Mouse (Mus musculus): ENCODE data around the gene Rab42. TPM values are rescaled to one million over a fixed set of nuclear protein-coding genes. Genes with fewer than 3 reads are reported as not detected.
A peak's percentile ranks its signal among the peaks of the same experiment; 100 is the strongest.
"Not testable (repeated sequence)": the region's sequence is repeated elsewhere in the genome, so short reads cannot be mapped to it uniquely, and the experiment has no call there.

Rab42 gene
- total and polyA plus RNA-seq, 2 experiments = not detected

DNA sequence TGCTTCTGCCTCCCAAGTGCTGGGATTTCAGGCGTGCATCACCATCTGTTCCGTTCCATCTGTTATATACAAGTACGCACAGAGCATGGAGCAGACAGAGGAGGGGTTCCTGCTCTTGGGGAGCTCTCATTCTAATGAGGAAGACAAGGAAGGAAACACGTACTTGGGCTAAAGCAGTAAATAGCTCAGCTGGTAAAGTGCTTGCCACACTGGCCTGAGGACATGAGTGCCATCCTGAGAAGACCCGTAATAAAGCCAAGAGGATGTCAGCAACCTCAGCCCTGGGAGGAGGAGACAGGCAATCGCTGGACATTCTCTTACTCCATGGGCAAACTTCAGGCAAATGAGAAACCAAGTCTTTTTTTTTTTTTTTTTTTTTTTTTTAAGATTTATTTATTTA, 2.8 kb upstream of the Rab42 start:
- Histone ChIP-seq H3K36me3 (ENCODE audit: control insufficient read depth, insufficient read depth, low read length) (peaks cover 12% of the 10 kb centered on the region), H3K27me3 (ENCODE audit: control insufficient read depth, insufficient read depth, low read length) (no peaks in the 10 kb centered on the region), H3K79me2 (ENCODE audit: control insufficient read depth, insufficient read depth, low read length) (peaks cover 3% of the 10 kb centered on the region; the same call in 1 of the 2 replicates), H3K9ac (ENCODE audit: low read depth, low read length) (no peak overlapping the region), H3K4me3 (ENCODE audit: insufficient read depth, low read depth, low read length) (no peak overlapping the region), H3K27ac (replicated peaks; ENCODE audit: insufficient read depth, low read depth, low read length) (no peak overlapping the region), H3K4me1 (ENCODE audit: control insufficient read depth, insufficient read depth, low read length) (peaks cover 7% of the 10 kb centered on the region; the same call in 1 of the 2 replicates)
- WGBS = 85% methylated on average over 6 of the region's 6 CpGs
- DNase-seq (ENCODE audit: extremely low read depth, low read depth, low spot score) = peak; percentile 26
- TF ChIP-seq CTCF (IDR thresholded peaks at IDR 0.05; ENCODE audit: low read depth, low read length) (no peak), POLR2A (IDR thresholded peaks at IDR 0.05; ENCODE audit: extremely low read depth, insufficient read depth, low read length) (no peak)

DNA sequence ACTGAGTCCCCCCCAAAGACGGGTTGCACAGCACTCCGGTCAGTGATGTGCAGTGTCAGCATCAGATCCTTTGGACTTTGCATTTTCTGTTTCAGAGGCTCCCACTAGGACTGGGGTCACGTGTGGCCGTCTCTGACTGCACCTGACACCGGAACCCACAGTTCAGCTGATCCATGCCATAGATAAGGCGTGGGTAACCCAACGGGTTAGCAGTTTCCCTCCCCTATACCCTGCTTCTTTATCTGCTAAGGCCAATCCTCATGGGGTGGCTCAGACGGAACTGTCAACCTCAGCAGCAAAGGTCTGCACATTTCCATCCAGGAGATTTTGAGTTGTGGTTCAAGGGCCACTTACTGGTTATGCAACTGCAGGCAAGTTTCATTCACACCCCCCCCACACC, 2.1 kb upstream of the Rab42 start:
- WGBS = 24% methylated on average over 8 of the region's 8 CpGs
- TF ChIP-seq POLR2A (IDR thresholded peaks at IDR 0.05; ENCODE audit: extremely low read depth, insufficient read depth, low read length) (no peak), CTCF (IDR thresholded peaks at IDR 0.05; ENCODE audit: low read depth, low read length) (no peak)
- Histone ChIP-seq H3K36me3 (ENCODE audit: control insufficient read depth, insufficient read depth, low read length) (peaks cover 5% of the 10 kb centered on the region), H3K4me3 (ENCODE audit: insufficient read depth, low read depth, low read length) (no peak overlapping the region), H3K27me3 (ENCODE audit: control insufficient read depth, insufficient read depth, low read length) (no peaks in the 10 kb centered on the region), H3K9ac (ENCODE audit: low read depth, low read length) (0 out of 2 replicates have a peak overlapping the region, but pooled peaks have one; percentile 3), H3K79me2 (ENCODE audit: control insufficient read depth, insufficient read depth, low read length) (peaks cover 3% of the 10 kb centered on the region; the same call in 1 of the 2 replicates), H3K4me1 (ENCODE audit: control insufficient read depth, insufficient read depth, low read length) (peaks cover 7% of the 10 kb centered on the region; the same call in 1 of the 2 replicates), H3K27ac (replicated peaks; ENCODE audit: insufficient read depth, low read depth, low read length) (no peak overlapping the region)
- DNase-seq (ENCODE audit: extremely low read depth, low read depth, low spot score) = peak; percentile 54

- not testable (repeated sequence) for H3K9ac ChIP-seq (ENCODE audit: low read depth, low read length); DNase-seq (ENCODE audit: extremely low read depth, low read depth, low spot score); H3K27ac ChIP-seq (replicated peaks; ENCODE audit: insufficient read depth, low read depth, low read length); H3K36me3 ChIP-seq (ENCODE audit: control insufficient read depth, insufficient read depth, low read length); H3K79me2 ChIP-seq (ENCODE audit: control insufficient read depth, insufficient read depth, low read length); H3K27me3 ChIP-seq (ENCODE audit: control insufficient read depth, insufficient read depth, low read length); H3K4me1 ChIP-seq (ENCODE audit: control insufficient read depth, insufficient read depth, low read length)
- peak overlapping the region; percentile 64; the same call in 1 of the 2 replicates for H3K4me3 ChIP-seq (ENCODE audit: insufficient read depth, low read depth, low read length)
- 50% methylated on average over 6 of the region's 6 CpGs for WGBS
Observed at GRCm38 (mm10) chr4:132303484-132303883, 299 bp upstream of the Rab42 start.

GRCm38 (mm10) chr4:132301965-132302938, 933 bp downstream of the Rab42 start:
- Histone ChIP-seq H3K79me2 (ENCODE audit: control insufficient read depth, insufficient read depth, low read length) (no peaks in the 10 kb centered on the region), H3K36me3 (ENCODE audit: control insufficient read depth, insufficient read depth, low read length) (no peaks in the 10 kb centered on the region), H3K9ac (ENCODE audit: low read depth, low read length) (no peak overlapping the region), H3K4me1 (ENCODE audit: control insufficient read depth, insufficient read depth, low read length) (peaks cover 3% of the 10 kb centered on the region; the same call in 1 of the 2 replicates), H3K27ac (replicated peaks; ENCODE audit: insufficient read depth, low read depth, low read length) (no peak overlapping the region), H3K4me3 (ENCODE audit: insufficient read depth, low read depth, low read length) (peak overlapping the region; percentile 64; the same call in 1 of the 2 replicates), H3K27me3 (ENCODE audit: control insufficient read depth, insufficient read depth, low read length) (no peaks in the 10 kb centered on the region)
- no peak for DNase-seq (ENCODE audit: extremely low read depth, low read depth, low spot score)
- TF ChIP-seq CTCF (IDR thresholded peaks at IDR 0.05; ENCODE audit: low read depth, low read length) (no peak), POLR2A (IDR thresholded peaks at IDR 0.05; ENCODE audit: extremely low read depth, insufficient read depth, low read length) (no peak)
- 75% methylated on average over 16 of the region's 16 CpGs for WGBS

- 35% methylated on average over 6 of the region's 6 CpGs for WGBS
- DNase-seq (ENCODE audit: extremely low read depth, low read depth, low spot score) = peak; percentile 70
- H3K27ac ChIP-seq (replicated peaks; ENCODE audit: insufficient read depth, low read depth, low read length) = no peak overlapping the region
Observed at GRCm38 (mm10) chr4:132301486-132301885, 1.7 kb downstream of the Rab42 start.

DNA sequence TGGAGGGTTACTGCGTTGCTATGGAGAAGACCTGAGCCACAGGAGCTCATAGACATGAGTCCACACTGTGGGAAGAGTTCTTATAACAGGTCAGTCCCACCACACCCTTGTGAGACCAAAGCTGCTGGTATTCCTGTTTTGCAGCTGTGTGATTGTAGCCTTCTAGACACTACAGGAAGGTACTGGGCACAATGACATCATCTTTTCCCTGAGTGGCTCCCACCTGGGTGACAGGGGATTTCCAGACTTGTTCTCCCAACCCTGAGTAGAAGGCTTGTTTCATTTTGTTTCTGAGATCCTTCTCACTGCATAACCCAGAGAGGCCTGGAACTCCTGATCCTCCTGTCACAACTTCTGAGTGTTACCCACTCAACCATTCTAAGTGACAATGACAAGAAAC, 3.3 kb downstream of the Rab42 start:
- H3K4me1 ChIP-seq (ENCODE audit: control insufficient read depth, insufficient read depth, low read length) = no peaks in the 10 kb centered on the region
- DNase-seq (ENCODE audit: extremely low read depth, low read depth, low spot score) = no peak
- H3K9ac ChIP-seq (ENCODE audit: low read depth, low read length) = no peak overlapping the region
- WGBS = 92% methylated on average over 1 of the region's 1 CpGs
- TF ChIP-seq POLR2A (IDR thresholded peaks at IDR 0.05; ENCODE audit: extremely low read depth, insufficient read depth, low read length) (no peak), CTCF (IDR thresholded peaks at IDR 0.05; ENCODE audit: low read depth, low read length) (no peak)
- no peaks in the 10 kb centered on the region for H3K79me2 ChIP-seq (ENCODE audit: control insufficient read depth, insufficient read depth, low read length)
- no peaks in the 10 kb centered on the region for H3K27me3 ChIP-seq (ENCODE audit: control insufficient read depth, insufficient read depth, low read length)
- H3K4me3 ChIP-seq (ENCODE audit: insufficient read depth, low read depth, low read length) = no peak overlapping the region
- no peaks in the 10 kb centered on the region for H3K36me3 ChIP-seq (ENCODE audit: control insufficient read depth, insufficient read depth, low read length)
- H3K27ac ChIP-seq (replicated peaks; ENCODE audit: insufficient read depth, low read depth, low read length) = no peak overlapping the region

More at GRCm38 (mm10) chr4:132301486-132301885, 1.7 kb downstream of the Rab42 start:
- TF ChIP-seq CTCF (IDR thresholded peaks at IDR 0.05; ENCODE audit: low read depth, low read length) (no peak), POLR2A (IDR thresholded peaks at IDR 0.05; ENCODE audit: extremely low read depth, insufficient read depth, low read length) (no peak)
- no peak overlapping the region for H3K9ac ChIP-seq (ENCODE audit: low read depth, low read length)
- H3K4me3 ChIP-seq (ENCODE audit: insufficient read depth, low read depth, low read length) = no peak overlapping the region
- H3K4me1 ChIP-seq (ENCODE audit: control insufficient read depth, insufficient read depth, low read length) = peaks cover 3% of the 10 kb centered on the region; the same call in 1 of the 2 replicates
- H3K36me3 ChIP-seq (ENCODE audit: control insufficient read depth, insufficient read depth, low read length) = no peaks in the 10 kb centered on the region
- H3K79me2 ChIP-seq (ENCODE audit: control insufficient read depth, insufficient read depth, low read length) = no peaks in the 10 kb centered on the region
- no peaks in the 10 kb centered on the region for H3K27me3 ChIP-seq (ENCODE audit: control insufficient read depth, insufficient read depth, low read length)
